Mouse (Mus musculus) lung, postnatal 10 days (tissue): ENCODE measurements around the gene Olfr521.

Experiments used
- DNase-seq: peaks from one replicate; pipeline ENCODE4 v3.0.0; 2021

Gene Olfr521

GRCm38 (mm10) chr7:99810814-99811213, 47.5 kb downstream of the Olfr521 start:
- DNase-seq: no peak

GRCm38 (mm10) chr7:99811661-99812060, 48.4 kb downstream of the Olfr521 start:
- DNase-seq: no peak

- peak; percentile 57 for DNase-seq
Observed at GRCm38 (mm10) chr7:99813394-99813793, 50.1 kb downstream of the Olfr521 start.

- DNase-seq: peak; percentile 22
Observed at GRCm38 (mm10) chr7:99818181-99818725, 54.9 kb downstream of the Olfr521 start.
